Mouse (Mus musculus) embryonic stem cell, embryonic (primary cell): ENCODE measurements around the gene Ackr2.

ENCODE experiments used
- CTCF ChIA-PET, 4 experiments: fragments of 300-600 bp in 2 of 4; fragments of 350-600 bp in 2 of 4; sonication (Branson Sonifier 250); formaldehyde crosslinking; loops; one replicate each; lab custom pipeline; 2022; ENCODE audit warnings: inconsistent platforms in 2 of 4; lab: Charles Lee
- POLR2A ChIA-PET, 4 experiments: fragments of 300-600 bp in 2 of 4; fragments of 350-600 bp in 2 of 4; sonication (Branson Sonifier 250); formaldehyde crosslinking; loops; one replicate each; lab custom pipeline; 2022; ENCODE audit warnings: antibody characterized with exemption in 4 of 4, inconsistent platforms in 1 of 4; lab: Charles Lee

The Ackr2 gene

DNA sequence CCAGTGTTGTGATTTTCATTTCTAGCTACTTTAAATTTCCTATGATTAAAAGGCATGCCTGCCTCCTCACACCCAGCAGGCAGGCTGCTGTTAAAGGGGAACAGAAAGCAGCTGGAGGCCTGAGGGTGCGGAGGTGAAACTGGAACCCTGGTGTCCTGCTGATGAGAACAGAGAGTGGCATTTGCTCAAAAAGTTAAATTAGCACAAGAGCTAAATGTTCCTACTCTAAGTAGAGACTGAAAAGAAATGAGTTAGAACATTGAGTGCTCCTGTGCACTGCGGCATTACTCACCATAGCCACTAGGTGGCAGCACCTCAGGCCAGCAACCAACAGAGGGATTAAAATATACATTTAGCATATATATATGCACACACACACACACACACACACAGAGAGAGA is 30.3 kb downstream of the Ackr2 start:
- POLR2A ChIA-PET, result interaction anchor here in 3 of 4 experiments (0.6 to 1.5 kb wide), 8 partner anchors 8 to 128 kb away, joined by 3 to 5 read pairs (median 4); no protein-coding TSS in a partner anchor
- CTCF ChIA-PET, result interaction anchor here (0.6 to 2.0 kb wide), 36 partner anchors 9 to 1541 kb away, joined by 3 to 13 read pairs (median 4); partner anchors contain the start of genes Cyp8b1 (in 2 of the 4) and Ackr2 (in 1 of the 4)

DNA sequence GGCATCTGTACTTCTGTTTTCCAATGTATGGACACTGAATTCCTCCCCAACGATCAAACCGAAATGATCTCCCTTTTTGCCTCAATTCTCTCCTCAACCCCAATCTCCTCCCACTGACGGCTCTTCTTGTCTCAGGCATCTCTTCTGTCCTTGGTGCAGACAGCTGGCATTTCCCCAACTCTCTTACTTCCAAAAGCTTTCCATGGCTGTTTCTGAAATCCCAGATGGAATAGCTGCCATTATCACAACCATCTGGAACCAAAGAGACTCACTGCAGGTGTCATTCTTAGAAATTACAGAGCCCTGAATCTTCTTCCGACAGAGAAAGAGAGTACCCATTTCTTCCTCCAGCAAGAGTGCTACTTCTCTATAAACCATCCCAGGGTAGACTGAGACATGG is 36.7 kb downstream of the Ackr2 start:
- ChIA-PET POLR2A (no interaction called here), CTCF (no interaction called here)

DNA sequence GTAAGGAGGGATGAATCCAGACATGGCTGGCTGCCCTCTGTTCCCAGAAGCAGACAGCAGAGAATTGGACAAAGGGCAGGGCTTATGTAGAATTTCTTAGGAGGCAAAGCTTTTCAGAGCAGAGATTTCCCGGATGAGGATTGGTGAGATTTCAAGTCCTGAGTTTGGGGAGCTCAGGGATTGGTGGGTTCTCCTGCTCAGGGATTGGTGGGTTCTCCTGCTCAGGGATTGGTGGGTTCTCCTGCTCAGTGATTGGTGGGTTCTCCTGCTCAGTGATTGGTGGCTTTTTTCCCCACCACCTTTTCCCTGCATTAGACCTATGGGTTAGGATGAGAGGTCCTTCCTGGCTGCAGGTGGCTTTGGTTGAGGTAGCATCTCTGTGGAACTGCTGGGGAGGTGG is 38.8 kb downstream of the Ackr2 start:
- ChIA-PET POLR2A (interaction anchor here in 2 of 4 experiments (0.6 to 1.2 kb wide), 5 partner anchors 9 to 157 kb away, joined by 3 read pairs; no protein-coding TSS in a partner anchor), CTCF (interaction anchor here in 2 of 4 experiments (0.7 to 1.1 kb wide), 2 partner anchors 8 to 90 kb away, joined by 3 to 6 read pairs; no protein-coding TSS in a partner anchor)

DNA sequence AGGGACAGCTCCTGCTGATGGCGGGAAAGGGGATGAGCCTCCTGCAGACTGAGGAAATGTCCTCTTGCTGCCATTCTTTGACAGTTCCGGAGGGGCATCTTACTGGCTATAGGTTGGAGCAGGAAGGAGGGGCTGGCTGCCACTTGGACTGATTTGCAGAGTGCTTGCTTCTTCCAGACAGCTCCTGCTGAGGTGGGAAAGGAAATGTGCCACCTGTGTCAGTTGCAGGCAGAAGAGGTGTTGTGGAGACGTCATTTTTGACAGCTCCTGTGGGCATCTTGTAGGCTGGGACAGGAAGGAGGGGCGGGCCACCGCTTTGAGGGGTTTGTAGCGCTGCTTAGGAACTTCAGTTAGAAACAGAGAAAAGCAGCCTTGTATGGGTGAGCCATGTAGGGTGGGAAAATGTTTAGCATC is 39.3 kb downstream of the Ackr2 start:
- ChIA-PET CTCF (interaction anchor here in 1 of 4 experiments (1.1 kb wide), 1 partner anchor 9 kb away, joined by 6 read pairs; no protein-coding TSS in a partner anchor), POLR2A (interaction anchor here in 2 of 4 experiments (0.6 to 1.2 kb wide), 5 partner anchors 9 to 157 kb away, joined by 3 read pairs; no protein-coding TSS in a partner anchor)

GRCm38 (mm10) chr9:121937944-121938355 is 39.8 kb downstream of the Ackr2 start:
- POLR2A ChIA-PET, result no interaction called here
- CTCF ChIA-PET, result interaction anchor here in 2 of 4 experiments (0.6 to 1.1 kb wide), 2 partner anchors 9 to 116 kb away, joined by 5 to 6 read pairs; no protein-coding TSS in a partner anchor

GRCm38 (mm10) chr9:121943005-121943404 is 44.9 kb downstream of the Ackr2 start:
- ChIA-PET POLR2A (interaction anchor here in 1 of 4 experiments (0.7 kb wide), 1 partner anchor 782 kb away, joined by 3 read pairs; no protein-coding TSS in a partner anchor), CTCF (interaction anchor here in 1 of 4 experiments (0.8 kb wide), 1 partner anchor 15 kb away, joined by 4 read pairs; no protein-coding TSS in a partner anchor)

- CTCF ChIA-PET, result interaction anchor here in 1 of 4 experiments (0.8 kb wide), 1 partner anchor 15 kb away, joined by 4 read pairs; no protein-coding TSS in a partner anchor
These were observed 45.5 kb downstream of the Ackr2 start for GRCm38 (mm10) chr9:121943628-121944027.

DNA sequence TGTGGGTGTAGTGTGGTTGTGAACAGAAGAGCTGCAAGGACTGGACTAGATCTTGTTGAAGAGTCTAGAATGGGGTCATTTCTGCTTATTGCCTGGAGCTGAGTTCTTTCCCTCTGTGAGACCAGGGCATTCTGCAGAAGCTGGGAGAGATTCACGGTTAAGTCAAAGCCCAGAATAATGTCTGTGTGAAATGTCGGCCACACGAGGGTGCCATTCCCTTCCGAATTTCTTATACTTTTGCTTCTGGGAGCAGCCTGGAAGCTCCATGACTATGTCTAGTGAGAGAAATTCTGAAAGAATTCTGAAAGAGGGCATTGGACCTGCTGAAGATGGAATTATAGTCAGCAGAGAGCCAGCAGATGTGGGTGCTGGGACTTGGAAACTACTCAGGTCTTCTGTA is 49.6 kb downstream of the Ackr2 start:
- CTCF ChIA-PET, result interaction anchor here in 3 of 4 experiments (0.7 to 1.3 kb wide), 10 partner anchors 36 to 279 kb away, joined by 3 to 7 read pairs (median 3); no protein-coding TSS in a partner anchor

More at GRCm38 (mm10) chr9:121943628-121944027, 45.5 kb downstream of the Ackr2 start:
- POLR2A ChIA-PET, result no interaction called here

DNA sequence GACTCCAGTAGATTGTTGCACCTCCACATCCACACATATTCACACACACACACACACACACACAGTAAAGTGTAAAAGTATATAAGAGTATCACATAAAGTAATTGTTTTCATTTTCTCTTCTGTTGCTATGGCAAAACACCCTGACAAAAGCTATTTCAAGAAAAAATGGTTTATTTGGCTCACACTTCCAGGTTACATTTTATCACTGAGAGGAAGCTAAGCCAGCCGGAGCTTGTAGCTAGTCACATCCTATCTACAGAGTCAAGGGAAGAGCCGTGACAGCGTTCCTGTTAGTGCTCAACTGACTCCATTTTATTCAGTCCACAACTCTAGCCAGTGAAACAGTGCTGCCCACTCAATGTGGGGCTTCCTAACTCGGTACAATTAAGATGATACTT is 50.3 kb downstream of the Ackr2 start:
- POLR2A ChIA-PET, result interaction anchor here in 1 of 4 experiments (1.1 kb wide), 1 partner anchor 11 kb away, joined by 3 read pairs; no protein-coding TSS in a partner anchor
- CTCF ChIA-PET, result interaction anchor here in 3 of 4 experiments (0.7 to 1.3 kb wide), 6 partner anchors 37 to 237 kb away, joined by 3 to 7 read pairs (median 3); no protein-coding TSS in a partner anchor

More for the DNA sequence above, 49.6 kb downstream of the Ackr2 start:
- POLR2A ChIA-PET, result interaction anchor here in 1 of 4 experiments (1.1 kb wide), 1 partner anchor 11 kb away, joined by 3 read pairs; no protein-coding TSS in a partner anchor

DNA sequence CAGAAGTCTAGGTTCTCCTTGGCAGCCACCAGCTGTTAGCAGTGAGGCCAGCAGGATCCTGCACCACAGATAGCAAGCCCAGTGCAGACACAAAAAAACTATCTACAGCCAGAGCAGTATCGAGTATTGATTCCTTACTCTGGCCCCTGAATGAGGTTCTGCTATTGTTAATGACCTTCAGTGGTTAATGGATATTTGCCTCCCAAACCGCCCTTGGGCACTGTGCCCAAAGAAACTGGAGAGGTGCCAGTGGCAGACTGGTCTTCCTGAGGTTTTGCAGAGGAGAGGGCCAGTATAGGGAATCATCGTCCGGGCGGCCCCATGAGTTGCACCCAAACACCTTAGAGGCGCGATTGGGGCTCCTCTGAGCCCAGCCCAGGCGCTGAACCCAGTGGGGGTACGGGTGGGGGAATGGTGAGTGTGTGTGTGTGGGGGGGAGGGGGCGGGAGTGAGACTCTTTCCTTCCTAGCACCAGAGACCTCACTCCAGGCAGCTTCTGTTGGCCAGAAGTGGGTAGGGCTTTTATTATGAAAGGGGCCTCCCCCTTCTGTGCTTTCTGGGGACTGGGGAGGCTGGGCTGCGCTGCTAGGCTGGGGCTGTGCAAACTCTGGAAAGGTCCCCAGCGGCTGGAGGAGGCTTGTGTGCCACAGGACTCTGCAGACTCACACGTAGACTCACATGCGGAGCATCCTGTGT is 52.4 kb downstream of the Ackr2 start, which contains the start of gene Fam198a:
Gene Fam198a (plus strand): TSS at position 571 of the 696 bp plus-strand sequence.
- ChIA-PET CTCF (no interaction called here), POLR2A (interaction anchor here in 1 of 4 experiments (0.5 kb wide), 1 partner anchor 104 kb away, joined by 3 read pairs; no protein-coding TSS in a partner anchor)

DNA sequence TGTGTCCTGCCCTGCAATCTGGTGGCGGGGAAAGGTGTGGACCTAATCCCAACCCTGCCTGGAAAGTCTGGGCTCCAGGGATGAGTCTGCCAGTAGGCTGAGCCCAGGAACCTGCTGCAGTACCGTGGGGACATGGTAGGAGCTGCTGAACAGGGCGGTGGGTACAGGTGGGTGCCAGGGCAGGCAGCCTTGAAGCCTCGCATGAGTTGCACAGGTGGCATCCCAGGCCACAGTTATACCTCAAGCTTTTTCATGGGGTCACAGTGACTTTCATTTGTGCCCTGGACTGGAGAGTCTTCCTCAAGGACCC is 52.9 kb downstream of the Ackr2 start:
- CTCF ChIA-PET, result no interaction called here
- POLR2A ChIA-PET, result interaction anchor here in 1 of 4 experiments (0.5 kb wide), 1 partner anchor 104 kb away, joined by 3 read pairs; no protein-coding TSS in a partner anchor

DNA sequence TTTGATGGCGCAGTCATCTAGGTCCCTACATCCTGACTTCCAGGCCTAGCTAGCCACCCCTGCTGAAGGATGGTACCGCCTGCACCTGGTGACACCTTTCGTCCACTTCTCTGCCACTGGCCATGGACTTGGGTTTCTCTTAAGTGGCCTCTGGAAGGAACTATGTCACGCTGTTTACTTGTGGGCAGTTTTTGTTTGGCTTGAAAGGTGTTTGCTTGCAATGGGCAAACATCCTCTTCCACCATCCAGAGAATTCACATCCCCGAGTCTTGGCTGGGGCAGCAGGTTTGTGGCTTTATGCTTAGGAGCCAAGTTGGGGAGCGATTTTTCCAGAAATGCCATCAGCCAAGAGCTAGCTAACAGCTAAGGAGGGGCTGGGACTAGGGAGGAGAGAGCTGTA is 54.4 kb downstream of the Ackr2 start:
- ChIA-PET POLR2A (no interaction called here), CTCF (interaction anchor here in 2 of 4 experiments (0.6 to 1.2 kb wide), 2 partner anchors 32 to 106 kb away, joined by 3 read pairs; no protein-coding TSS in a partner anchor)

GRCm38 (mm10) chr9:121959966-121960635 is 61.9 kb downstream of the Ackr2 start:
- POLR2A ChIA-PET, result no interaction called here
- CTCF ChIA-PET, result interaction anchor here in 2 of 4 experiments (1.1 to 1.3 kb wide), 2 partner anchors 25 to 129 kb away, joined by 3 to 5 read pairs; no protein-coding TSS in a partner anchor
